Mouse (Mus musculus) left cerebral cortex, postnatal 10 days (tissue): ENCODE data around the gene Cct5. TPM values are rescaled to one million over a fixed set of nuclear protein-coding genes. Genes with fewer than 3 reads are reported as not detected.
"Not testable (repeated sequence)": the region's sequence is repeated elsewhere in the genome, so short reads cannot be mapped to it uniquely, and the experiment has no call there.

ENCODE experiments used
- DNase-seq, 2 experiments: peaks; one replicate each; pipeline ENCODE4 v3.0.0; 2021 to 2022; ENCODE audit warnings: low spot score in 2 of 2, mixed read lengths in 1 of 2; ENCODE audit errors: extremely low spot score in 1 of 2
- intact Hi-C: fragments of 180-260 bp; cut with DNase I; formaldehyde crosslinking; loops from one replicate; pipeline ENCODE4 v1.15.1; 2025
- total RNA-seq, 2 experiments: library from RNA; stranded (reverse); gene quantifications; 2 replicates each; pipeline ENCODE4 v1.2.3; 2021

Cct5 gene
- total RNA-seq, 2 experiments from 2014 or later = 229 to 230 TPM

DNA sequence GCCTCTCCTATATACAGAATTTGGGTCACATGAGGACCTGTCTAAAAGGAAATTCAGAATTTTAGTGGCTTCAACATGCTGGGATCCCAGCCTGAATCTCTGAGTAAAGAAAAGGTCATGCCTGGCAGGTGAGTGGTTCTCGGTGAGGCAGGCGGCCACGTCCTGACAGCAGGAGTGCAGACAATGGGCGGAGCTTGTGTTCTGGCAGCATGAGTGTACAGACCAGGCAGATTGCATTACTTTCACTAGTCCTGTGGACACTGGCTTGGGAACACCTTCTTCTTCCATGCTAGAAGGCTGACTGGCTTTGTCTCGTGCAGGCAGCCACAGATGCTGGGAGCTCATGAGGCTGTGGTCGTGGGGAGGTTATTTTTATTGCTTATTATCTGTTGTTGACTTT, 5.2 kb upstream of the Cct5 start:
- no peak for DNase-seq
- intact Hi-C loops = no loop called here

DNA sequence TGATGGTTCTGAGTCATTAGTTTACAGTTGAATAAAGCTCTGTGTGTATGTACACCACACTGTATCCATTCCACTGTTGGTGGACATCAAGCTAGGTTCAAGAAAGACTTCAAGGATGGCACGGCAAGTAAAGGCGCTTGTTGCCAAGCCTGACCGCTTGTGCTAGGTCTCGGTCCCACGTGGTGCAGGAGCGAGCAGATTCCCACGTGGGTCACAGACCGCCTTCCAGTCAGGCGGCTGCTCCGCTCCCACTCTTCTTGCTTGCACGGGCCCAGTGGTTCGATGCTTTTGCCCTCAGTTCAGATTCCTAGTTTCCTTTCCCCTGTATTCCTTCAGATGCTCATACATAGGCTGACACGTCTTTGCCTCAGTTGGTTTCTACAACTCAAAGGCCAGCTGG, 1.5 kb upstream of the Cct5 start:
- DNase-seq = peak in 1 of 2 experiments; percentile 45
- intact Hi-C loops = no loop called here

DNA sequence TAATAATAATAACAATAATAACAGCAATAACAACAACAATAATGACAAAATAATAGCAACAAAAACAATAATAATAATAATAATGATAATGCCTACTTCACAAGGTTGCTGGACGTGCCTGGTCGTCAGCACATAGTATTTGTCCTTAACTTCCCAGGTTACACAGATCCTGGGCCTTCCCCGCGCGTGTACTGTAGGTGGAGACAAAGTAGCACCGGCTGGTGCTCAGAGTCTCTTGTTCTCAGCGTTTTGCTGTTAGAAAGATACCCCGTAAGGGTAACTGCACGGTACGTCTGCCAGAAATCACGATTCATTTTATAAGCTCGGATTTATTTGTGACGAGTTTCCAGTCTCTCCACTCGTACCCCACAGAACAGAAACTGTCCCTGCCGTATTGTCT, 822 bp upstream of the Cct5 start:
- DNase-seq = peak; percentile 67 to 70
- intact Hi-C loops = no loop called here

- intact Hi-C loops = no loop called here
- no peak for DNase-seq
These were observed 342 bp downstream of the Cct5 start for GRCm38 (mm10) chr15:31601279-31601645.

DNA sequence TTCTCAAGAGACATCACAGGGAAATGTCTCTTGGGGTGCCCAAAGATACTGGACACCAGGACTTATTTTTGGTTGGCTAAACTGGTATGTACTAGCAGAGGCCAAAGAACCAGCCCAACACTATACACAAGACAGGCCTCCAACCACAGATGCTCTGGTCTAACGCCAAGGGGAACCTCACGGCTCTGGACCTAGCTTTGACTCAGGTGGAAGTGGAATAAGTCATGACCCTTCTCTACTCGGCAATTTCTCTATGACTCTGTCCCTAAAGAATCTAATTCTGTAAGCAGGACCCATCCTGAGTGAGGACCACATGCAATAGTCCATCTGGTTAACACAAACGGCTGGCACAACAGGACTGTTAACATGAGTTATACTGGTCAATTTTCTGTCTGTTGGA, 1.8 kb downstream of the Cct5 start:
- no peak for DNase-seq
- intact Hi-C loops = no loop called here

- intact Hi-C loops = no loop called here
- no peak for DNase-seq
These were observed 6.0 kb downstream of the Cct5 start for GRCm38 (mm10) chr15:31595651-31596050.

DNA sequence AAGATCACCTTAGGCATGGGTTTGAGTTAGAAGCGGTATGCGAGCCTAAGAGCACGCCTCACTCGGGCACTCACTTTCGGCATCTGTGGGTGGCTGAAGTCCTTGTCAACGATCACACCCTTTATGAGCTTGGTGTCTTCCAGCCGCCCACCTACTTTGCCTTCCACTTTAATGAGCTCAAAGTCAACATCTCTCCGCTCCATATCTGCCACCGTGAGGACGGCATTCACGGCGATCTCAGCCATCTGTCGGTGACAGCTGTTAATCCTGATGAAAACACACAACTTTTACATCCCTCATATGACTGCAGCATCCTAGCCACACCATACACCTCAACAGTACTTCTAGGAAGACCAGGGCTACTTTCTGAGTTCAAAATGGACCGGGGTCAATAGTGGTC, 7.3 kb downstream of the Cct5 start:
- no peak for DNase-seq
- intact Hi-C loops = no loop called here

GRCm38 (mm10) chr15:31592531-31592930, 9.1 kb downstream of the Cct5 start:
- DNase-seq = peak in 1 of 2 experiments; percentile 38
- intact Hi-C loops = no loop called here

DNA sequence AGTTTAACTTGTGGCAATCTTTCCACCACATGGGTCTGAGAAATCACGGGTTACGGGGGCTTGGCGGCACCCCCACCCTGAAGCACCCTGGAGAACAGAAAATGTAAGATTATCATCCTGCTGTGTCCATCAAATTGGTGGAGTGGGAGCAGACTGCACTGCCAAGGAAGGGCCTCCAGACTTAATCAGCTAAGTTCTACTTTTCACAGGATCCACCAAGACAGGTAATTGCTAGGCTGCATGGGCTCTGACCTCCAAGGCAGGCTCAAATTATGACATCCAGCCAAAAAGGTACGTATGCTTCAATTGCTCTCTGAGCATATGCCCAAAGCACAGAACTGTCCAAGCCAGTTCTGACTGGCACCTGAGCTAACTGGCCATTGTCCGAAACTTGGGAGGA, 11.4 kb downstream of the Cct5 start:
- intact Hi-C loops = no loop called here
- no peak for DNase-seq

DNA sequence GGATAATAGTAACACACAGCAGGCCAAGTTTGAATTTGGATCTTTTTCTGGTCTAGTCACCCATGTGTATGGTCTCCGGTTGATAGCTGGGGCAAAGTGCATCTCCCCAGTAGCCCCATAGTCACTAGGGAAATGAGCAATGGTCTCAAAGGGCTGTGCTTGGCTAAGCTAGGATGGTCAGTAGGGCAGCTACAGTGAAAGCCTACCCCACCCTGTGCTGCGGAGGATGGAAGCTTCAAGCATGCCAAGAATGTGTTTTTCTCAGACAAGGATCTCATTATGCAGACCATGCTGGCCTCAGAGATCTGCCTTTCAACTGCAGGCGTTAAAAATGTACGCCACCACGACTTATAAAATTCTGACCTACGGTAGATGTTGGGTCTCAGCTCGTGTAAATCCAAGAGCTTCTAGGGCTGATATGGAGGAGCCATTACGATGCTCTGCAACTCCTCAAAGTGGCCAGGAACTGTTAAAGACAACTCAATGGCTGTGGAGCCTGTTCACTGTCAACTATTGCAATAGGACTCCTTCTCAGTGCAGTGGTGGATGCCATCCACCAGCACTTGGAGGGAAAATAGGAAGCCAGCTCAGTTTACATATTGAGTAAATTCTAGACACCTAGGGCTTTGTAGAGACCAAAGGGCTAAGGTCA, 12.5 kb downstream of the Cct5 start:
- no peak for DNase-seq

GRCm38 (mm10) chr15:31587789-31588188, 13.8 kb downstream of the Cct5 start:
- intact Hi-C loops = loop anchor here (2.0 to 5.0 kb wide), 3 partner anchors 55 to 273 kb away; partner anchors contain the start of gene March6
- no peak for DNase-seq

More for the DNA sequence above, 12.5 kb downstream of the Cct5 start:
- intact Hi-C loops = loop anchor here (5.0 kb wide), 2 partner anchors 57 to 117 kb away; partner anchors contain the start of gene March6

- intact Hi-C loops = loop anchor here (2.0 to 5.0 kb wide), 3 partner anchors 54 to 272 kb away; partner anchors contain the start of gene March6
- DNase-seq = peak; percentile 85 to 89
These were observed 15.1 kb downstream of the Cct5 start for GRCm38 (mm10) chr15:31586519-31586918.

- intact Hi-C loops = loop anchor here (2.0 to 5.0 kb wide), 3 partner anchors 54 to 271 kb away; partner anchors contain the start of gene March6
- no peak for DNase-seq
These were observed 15.5 kb downstream of the Cct5 start for GRCm38 (mm10) chr15:31586088-31586487.

DNA sequence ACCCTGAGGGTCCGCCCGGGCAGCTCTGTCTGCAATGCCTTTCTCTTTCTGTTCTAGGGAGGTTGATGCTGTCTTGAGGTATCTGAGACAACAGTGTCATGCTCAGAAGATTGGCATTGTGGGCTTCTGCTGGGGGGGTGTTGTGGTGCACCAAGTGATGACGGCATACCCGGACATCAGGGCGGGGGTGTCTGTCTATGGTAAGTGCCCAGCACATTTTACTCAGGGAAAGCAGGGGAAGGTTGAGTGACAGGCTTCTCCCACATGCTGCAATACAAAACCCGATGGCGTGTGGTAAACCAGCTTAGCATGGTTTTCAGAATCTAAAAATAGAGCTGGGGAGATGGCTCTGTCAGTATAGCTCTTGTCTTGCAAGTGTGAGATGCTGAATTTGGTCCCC, 16.4 kb downstream of the Cct5 start:
- intact Hi-C loops = loop anchor here (5.0 kb wide), 2 partner anchors 53 to 113 kb away; partner anchors contain the start of gene March6
- no peak for DNase-seq

DNA sequence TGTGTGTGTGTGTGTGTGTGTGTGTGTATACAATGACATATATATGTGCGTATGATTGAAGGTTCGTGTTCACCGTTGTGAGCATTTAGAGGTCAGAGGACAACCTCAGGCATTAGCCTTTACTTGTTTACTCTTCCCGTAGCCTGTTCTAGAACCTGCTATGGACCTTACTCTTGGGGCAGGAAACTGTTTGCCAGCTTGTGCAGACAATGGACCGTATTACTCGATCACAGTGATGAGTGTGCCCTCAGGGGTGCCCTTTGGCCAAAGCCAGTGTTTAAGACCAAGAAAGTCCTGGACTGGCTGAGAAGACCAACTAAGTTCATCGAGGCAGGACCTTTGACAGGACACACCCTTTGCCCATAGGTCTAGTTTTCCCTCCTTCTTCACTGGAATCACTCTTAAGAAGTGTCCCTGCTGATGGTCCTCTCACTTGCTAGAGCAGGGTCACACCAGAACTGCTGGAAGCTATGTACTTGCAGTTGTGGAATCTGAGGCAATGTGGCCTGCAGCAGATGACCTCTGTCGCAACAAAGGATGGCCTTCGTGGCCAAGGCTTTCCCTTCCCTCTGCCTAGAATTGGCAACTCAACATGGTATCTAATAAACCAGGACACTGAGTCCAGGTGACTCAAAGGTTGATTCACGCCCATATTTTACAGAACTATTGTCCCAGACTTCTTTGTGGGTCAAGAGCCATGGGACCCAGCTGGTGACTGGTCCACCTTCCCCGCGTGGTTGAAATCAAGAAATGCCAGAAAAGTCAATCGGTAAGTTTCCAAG, 18.1 kb downstream of the Cct5 start:
- intact Hi-C loops = no loop called here
- DNase-seq = no peak

DNA sequence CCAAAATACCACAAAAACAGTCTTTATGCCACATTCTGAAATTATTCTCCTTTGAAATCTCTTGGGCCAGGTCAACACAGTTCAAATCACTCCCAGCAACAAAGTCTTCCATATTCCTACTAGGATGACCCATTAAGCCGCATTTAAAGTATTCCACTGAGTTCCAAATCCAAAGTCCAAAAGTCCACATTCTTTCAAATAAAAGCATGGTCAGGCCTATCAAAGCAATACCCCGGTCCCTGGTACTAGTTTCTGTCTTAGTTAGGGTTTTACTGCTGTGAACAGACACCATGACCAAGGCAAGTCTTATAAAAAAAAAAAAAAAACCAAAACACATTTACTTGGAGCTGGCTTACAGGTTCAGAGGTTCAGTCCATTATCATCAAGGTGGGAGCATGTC, 20.5 kb downstream of the Cct5 start:
- DNase-seq, intact Hi-C loops: not testable (repeated sequence)

DNA sequence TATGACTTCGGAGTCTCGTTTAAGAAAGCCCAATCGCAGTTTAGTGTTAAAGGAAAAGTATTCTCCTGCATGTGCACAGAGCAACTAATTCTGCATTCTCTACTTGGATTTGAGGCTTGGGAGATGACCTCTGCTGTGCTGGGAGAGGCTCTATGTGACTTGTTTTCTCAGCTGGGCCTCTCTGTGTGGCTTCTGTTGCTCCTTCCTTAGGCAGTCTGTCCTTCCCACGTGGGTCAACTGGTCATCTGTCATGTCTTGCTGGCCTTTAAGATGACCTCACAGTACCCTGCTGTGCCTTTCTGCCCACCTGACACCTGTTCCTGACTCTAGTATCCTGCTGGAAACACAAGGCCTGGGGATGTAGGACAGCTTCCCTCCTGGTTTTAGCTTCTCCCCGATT, 25.5 kb downstream of the Cct5 start:
- DNase-seq = no peak
- intact Hi-C loops = no loop called here

GRCm38 (mm10) chr15:31573692-31574091, 27.9 kb downstream of the Cct5 start:
- no peak for DNase-seq
- intact Hi-C loops = no loop called here

DNA sequence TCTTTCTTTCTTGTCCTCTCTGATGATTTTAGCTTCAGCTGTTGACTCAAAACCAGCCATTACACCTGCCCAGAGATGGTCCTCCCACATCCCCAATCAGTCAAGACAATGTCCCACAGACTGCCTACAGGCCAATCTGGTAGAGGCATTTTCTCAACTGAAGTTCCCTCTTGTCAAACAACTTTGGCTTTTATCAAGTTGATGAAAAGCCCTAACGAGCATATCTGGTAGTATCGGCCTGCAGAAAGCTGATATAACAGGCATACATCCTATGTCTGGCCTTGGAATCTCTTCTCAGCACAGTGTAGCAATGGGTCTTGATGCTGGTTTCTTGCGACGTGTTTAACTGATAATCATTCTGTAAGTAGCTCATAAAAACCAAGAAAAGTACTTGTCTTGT, 28.3 kb downstream of the Cct5 start:
- intact Hi-C loops = no loop called here
- no peak for DNase-seq
